Mouse (Mus musculus) adrenal gland (tissue): Measurements from ENCODE around the gene Hs3st3a1.

ENCODE experiments used
- intact Hi-C: fragments of 180-260 bp; cut with DNase I; formaldehyde crosslinking; loops from one replicate; pipeline ENCODE4 v1.15.1; 2025
- long read RNA-seq, 2 experiments: library from polyadenylated mRNA; unstranded; transcript quantifications; one replicate each; pipeline ENCODE4 v2.0.0; 2020; ENCODE audit warnings: borderline replicate concordance in 1 of 2; ENCODE audit not compliant: insufficient replicate concordance in 1 of 2

Gene Hs3st3a1
- long read RNA-seq, experiment 1: 0 reads
- long read RNA-seq, experiment 2: 0 reads

DNA sequence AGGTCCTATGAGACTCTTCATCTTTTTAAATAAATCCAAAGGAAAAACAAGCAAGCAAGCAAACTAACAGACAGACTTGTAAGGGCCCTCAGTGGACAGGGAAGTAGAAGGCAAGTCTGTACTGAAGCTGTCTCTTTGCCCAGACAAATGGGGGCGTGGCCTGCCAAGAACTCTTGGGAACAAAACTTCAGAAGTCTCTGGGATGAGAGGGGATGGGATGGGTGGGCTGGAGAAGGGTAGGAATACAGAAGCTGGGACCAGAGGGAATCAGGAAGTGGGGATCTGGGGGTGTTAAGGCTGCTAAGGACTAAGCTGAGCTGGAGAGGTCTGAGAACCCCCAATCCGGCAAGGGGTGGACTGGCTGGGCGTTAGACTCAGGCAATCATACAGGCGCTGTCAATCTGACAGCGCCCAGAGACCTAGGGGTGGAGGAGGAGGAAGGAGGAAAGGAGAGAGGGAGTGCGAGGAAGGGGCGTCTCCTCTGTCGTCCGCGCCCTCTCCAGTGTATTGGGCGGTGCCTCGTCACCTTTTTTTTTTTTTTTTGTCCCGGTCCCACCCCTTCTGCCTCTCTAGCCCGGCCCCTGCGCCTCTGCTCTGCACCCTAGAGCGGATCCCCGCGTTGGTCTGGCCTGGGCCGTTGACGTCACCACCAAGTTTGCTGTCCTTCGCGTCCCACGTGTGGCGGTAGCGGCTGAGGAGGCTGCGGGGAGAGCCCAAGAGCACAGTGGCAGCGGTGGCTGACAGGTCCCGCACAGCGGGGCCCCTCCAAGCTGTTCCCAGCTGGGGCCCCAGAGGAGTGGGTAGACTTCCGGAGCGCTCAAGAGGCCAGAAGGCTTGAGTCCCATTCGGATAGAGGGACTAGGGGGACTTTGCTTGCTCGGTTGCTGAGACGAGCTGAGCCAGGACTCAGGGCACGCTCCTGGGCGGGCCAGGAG is at the start of gene Hs3st3a1:
Gene Hs3st3a1, plus strand, starts transcription at position 722 of the 935 bp plus-strand sequence.
- intact Hi-C loops: no loop called here

DNA sequence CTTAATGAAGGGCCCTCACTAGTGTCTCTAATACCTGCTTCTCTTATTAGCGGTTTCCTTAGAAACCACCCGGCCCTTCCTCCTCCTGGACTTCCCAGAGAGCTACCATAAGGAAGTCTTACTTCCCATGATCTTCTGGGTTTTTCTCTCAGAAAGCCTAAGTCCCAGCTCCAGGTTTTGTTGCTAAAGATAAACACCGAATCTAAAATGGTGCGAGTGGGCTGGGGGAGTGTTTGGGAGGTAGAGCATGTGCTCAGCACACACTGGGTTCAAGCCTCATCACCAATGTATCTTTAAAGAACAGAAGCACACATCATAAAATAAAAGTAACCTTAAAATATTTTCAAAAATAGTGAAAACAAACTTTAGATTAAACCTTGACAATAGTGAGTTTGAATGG is 48.8 kb upstream of the Hs3st3a1 start:
- intact Hi-C loops: no loop called here

DNA sequence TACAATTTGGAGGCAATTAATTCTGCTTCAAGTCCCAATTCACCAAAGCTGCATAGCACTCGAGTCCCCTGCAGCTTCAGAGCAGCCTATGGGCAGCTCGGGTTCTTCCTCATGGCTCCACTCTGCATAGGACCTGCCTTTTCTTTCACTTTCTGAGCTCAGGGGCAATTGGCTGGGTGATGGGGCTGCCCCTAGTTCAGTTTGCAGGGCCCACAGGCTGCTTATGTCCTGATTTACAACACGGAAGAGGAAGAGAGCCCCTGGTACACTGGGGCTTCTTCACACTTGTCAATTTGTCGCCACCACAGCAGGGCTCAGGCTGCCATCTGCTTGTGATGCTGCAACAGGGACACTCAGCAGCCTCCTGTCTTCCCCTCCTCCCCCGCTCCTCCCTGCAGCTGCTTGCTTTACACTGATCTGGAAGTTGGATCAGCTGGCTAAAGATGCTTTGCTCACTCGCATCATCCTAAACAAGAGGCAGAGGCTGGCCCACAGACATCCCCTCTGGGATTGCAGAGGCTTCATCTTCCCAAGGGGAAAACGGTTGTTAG is 38.7 kb upstream of the Hs3st3a1 start:
- intact Hi-C loops: no loop called here

DNA sequence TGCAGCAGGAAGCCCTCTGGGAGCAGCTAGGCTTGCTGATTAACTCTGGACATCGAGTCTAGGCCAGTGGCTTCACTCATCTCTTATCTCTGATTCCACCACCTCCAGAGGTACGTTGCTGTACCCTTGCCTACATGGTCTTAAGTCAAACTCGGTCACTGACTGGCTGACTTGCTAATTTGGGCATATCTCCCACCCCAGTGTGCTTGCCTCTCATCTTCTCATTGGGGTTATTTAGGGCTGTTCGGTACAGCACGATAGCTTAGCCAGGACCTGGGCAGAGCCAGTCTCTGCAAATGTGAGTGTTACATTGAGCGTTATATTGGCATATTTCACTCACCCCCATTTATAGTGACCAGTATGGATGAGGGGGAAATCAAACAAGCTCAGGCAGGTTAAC is 38.2 kb upstream of the Hs3st3a1 start:
- intact Hi-C loops: no loop called here

DNA sequence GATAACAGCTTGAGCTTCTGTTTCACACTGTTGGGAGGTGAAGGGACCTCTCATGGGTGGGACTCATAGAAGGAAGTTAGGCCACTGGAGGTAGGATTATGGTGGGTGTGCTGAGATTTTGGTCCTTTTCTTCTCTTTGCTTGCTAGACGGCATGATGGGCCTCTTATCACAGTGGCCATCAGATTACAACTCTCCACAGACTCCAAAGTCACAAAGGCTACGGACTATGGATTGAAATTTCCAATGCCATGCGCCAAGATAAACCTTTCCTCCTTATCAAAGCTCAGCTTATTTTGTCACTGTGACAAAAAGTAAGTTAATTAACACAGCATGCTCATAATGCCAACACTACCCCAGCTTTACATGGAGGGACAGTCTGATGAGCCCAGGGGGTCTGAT is 37.5 kb upstream of the Hs3st3a1 start:
- intact Hi-C loops: no loop called here

DNA sequence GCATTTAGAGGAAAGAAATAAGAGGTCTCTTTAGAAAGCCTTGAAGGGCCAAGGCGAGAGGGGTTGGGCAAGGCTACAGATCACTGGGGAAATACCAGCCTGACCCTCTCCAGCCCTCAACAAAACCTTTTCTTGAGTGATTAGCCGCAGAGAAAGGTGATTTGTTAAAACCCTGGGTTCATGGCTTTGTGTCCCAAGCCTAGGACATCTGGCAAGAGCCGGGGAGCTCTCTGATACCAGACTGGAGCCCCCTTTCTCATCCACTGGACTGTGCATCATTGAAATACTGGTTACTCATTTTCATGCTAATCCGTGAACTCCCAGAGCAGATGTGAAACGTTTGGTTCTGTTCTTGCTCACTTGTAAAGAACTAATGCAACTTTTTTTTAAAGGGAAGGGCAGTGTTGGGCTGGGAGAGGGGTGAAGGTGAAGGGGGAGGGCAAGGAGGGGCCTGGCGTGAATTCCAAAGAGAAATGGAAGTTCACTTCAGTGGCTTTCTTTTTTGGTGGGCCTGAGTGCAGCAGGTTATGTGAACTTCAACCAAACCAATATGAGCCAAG is 34.5 kb upstream of the Hs3st3a1 start:
- intact Hi-C loops: no loop called here

DNA sequence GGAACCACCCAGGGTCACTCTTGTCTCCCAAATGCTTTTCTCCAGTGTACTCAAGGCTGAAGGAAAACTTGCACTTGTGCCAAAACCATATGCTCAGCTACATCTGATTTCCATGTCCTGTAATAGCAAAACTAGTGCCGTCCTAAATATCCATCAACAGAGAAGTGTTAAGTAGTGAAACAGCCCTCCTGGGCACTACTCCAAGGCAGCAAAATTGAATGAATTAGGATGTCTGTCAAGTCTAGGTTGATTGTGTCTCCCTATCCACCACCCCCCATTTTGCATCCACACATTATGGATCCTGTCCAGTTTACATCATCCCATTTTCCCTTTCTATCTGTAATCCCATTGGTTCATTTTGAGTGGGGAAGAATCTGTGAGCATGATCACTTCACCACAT is 16.2 kb upstream of the Hs3st3a1 start:
- intact Hi-C loops: no loop called here

DNA sequence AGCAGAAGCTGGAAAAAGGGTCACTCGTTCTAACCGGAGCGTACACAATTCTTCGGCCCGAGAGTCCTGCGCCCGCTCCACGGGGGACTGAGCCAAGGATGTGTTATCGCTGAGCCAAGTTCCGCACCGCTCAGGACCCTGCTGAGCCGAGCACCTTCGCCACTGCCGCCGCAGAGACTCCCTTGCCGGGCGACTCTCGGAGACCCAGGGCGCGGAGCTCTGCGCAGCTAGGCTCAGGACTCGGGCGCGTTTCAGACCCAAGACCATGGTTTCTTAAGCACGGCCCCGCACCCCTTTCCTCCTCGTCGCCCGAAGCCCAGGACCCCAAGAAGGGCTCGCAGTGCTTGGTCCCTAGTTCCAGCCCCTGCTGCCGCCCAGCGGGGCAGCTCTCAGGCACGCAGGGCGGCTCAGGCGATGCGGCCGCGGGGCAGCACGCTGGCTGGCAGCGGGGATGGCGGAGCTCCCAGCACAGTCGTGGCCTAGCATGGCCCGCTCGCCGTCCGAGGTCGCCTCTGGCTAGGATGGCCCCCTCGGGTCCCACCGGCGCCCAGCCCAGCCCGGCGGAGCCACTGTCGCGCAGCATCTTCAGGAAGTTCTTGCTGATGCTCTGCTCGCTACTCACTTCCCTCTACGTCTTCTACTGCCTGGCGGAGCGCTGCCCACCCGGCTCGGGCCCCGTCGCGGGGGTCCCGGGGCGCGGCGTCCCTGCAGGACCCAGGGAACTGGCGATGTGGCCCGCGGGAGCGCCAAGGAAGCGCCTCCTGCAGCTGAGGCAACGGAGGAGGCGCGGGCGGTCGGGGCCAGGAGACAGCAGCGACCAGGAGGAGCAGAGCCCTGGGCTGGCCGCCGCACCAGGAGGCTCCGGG is 647 bp downstream of the Hs3st3a1 start:
- intact Hi-C loops: no loop called here

DNA sequence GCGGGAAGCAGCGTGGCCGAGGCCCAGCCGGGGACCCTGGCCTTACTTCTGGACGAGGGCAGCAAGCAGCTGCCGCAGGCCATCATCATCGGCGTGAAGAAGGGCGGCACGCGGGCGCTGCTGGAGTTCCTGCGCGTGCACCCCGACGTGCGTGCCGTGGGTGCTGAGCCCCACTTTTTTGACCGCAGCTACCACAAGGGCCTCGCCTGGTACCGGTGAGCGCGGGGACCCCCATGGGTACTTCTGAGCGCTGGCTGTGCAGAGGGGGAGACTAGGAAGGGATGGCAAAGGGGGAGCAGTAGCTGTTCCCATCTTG is 1.2 kb downstream of the Hs3st3a1 start, which contains the start of gene F930015N05Rik:
Gene F930015N05Rik, minus strand, starts transcription at position 242 of the 316 bp plus-strand sequence.
- intact Hi-C loops: no loop called here

DNA sequence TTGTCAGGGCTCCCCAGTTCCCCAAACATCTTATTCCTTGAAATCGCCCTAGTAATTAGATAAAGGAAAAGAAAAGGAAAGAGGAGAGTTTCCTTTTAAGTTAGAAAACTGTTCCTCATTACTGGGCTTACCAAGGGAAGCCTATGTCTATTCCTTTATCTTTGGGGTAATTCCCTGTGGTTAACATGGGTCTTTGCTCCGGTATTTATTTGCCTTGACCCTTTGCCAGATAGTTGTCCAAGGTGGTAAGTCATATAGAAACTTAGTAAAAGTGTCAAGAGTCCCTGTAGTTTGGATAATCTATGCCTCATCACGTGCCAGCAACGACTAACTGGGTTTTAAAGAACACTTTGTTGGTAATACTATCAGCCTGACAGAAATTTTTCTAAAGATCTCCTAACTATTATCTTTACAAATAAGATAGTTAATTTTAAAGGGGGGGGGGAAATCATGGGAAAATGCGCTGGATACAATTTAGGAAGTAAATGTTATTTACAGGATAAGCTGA is 1.7 kb downstream of the Hs3st3a1 start:
- intact Hi-C loops: no loop called here

DNA sequence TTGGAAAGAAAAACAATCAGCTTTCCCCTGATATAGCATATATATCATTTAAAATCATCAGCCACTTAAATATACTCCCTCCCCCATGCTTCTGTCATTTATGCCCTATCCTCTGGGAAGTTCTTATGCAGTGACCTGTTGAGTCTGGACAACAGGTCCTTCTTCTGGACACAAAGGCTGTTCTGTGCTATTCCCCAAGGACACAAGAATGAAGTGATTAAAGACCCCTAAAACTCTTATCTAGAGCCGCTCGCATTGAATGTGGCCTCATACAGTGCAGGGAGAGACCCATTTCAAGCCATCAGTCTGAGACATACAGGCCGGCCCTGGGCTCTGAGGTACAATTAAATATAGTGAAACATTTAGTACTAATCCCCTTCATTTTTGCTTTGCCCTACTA is 2.6 kb downstream of the Hs3st3a1 start:
- intact Hi-C loops: no loop called here

DNA sequence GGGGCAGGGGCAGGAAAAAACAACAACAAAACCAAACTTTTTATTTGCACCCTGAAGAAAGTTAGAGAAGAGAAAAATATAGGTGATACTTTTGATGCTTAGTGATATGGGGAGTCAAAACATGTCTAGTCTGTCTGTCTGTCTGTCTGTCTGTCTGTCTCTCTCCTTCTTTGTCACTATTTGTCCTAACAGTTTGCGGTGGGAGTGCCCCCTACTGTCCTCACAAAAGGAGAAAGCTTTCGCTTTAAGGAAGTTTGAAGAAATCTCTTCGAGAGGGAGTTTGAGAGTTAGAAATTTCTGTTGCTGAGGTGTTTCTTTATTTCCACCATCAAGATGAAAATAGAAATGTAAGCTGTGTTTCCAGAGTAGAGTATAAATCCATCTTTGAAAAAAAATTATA is 3.8 kb downstream of the Hs3st3a1 start:
- intact Hi-C loops: no loop called here

DNA sequence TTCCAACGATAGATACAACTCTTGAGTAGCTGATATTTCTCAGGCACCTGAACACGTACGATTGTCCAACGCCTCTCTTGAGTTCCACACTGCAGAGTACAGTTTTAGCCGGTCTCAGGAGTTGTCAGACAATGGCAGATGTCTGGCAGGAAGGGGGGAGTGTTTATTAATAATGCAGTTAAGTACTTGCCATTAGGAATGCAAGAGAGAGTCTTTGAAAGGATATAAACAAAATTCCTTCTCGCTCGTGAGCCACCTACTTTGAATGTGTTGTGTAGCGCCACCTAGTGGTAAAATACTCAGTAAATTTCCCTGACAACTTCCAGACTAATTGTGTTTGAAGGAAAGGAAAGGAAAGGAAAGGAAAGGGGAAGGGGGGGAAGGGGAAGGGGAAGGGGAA is 7.0 kb downstream of the Hs3st3a1 start:
- intact Hi-C loops: loop anchor here (2.0 to 5.0 kb wide), 3 partner anchors 275 to 1035 kb away; no protein-coding TSS in a partner anchor

DNA sequence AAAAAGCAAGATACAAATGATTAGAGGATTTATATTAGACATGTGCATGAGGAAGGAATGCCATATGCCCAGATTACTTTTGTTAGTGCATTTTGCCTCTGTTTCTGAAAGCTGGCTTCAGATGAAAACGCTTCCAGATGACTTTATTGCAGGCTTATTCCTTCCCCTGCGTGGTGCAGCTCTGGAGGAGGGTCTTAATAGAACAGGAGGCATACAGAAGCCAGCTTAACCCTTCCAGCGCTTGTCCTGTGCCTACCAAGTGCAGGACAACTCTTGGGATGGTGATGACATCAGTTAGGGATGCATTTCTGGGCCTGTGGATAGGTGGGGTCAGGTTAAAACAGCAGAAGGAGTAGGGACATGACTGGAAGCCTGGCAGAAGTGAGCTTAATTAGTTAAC is 7.6 kb downstream of the Hs3st3a1 start:
- intact Hi-C loops: loop anchor here (2.0 to 5.0 kb wide), 3 partner anchors 275 to 1035 kb away; no protein-coding TSS in a partner anchor

DNA sequence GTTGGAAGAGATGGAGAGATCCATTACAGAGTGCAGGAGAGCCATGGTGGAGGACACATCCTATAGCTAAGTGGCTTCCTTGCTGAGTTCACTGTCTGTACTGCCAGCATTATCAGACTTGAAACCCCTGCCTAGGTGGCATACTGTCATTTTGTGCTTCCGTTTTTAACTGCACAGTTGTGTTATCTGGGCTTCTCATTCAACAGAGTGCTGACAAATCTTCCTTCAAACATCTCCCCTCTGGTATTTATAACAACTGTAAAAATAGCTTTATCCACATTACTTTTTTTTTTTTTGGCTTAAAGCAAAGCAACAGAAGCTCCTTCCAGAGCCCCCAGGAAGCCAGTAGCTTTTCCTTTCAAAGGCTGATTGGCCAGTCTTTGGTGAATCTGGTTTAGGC is 10.1 kb downstream of the Hs3st3a1 start:
- intact Hi-C loops: no loop called here

DNA sequence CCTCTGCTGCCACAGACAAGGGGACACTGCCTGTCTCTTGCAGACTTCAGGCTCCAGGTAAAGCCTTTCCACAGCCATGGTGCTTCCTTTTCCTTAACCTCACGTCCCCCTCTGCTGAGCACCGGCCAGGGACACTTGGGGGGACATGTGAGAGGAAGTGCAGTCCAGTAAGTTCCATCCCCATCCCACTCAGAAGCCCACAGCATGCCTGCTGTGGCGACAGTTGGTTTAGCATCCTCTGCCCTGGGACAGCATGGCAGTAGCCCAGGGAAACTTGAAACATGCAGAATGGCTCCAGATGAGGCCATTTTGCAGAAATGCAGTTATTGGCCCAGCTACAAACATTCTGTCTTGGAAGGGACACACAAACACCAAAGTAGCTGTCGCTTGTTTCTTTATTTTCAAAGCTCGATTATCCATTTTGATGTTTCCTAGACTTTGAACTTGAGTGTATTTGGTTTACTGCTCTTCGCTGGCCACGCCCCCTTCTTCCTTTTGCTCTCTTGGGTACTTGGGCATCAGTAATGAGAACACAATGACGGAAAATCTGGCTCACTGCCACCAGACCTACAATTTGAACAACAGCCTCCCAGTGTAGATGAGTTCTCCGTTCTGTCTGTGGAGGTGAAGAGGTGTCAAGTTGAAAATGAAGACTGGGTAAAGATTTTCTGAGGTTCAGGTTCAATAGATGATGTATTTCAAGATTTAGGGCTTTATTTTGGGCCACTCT is 13.6 kb downstream of the Hs3st3a1 start:
- intact Hi-C loops: no loop called here

DNA sequence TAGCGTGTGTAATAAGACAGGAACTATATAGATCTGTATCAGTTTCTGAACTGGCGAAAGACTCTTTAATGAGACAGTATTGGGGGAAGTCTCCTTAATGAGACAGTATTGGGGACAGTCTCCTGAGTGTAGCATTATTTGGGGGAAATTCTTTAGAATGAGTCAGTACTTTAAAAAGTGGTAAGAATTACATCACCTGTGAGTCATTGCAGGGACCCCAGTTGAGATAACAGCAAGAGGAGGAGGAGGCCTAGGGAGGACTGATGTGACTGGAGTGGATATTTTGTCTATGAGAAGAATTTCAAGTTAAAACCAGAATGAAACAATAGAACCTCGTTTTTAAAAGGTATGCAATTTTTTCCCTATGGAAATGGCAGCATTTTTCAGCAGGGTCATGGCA is 26.6 kb downstream of the Hs3st3a1 start:
- intact Hi-C loops: no loop called here

DNA sequence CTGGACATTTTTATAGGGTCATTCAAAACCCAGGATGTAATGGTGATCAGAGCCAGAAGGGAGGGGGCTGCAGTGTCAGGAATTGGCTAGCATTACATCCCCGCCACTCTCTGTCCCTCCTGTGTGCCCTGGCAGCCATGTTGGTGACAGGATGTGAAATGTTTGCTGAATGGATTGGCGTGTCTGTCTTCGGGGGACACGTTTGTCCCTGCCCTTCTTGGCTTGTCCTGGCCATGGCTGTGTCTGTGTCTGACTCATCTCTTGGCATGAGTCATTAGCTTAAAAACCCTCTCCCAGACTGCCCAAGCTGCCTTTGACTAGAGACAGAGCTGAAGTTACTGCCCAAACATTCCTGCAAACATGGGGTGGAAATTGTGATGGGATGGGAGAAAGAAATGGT is 33.6 kb downstream of the Hs3st3a1 start:
- intact Hi-C loops: no loop called here

DNA sequence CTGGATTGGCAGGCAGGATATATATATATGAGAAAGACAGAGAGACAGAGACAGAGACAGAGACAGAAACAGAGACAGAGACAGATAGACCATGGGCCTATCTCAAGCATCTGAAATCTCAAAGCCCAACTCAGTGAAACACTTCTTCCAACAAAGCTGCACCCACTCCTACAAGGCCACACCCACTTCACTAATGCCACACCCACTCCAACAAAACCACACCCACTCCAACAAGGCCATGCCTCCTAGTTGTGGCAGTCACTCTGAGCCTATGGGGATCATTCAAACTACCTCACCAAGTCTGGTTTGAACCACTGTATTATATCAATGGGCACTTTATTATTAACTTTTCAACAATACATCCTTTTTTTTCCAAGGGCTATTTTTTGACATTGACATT is 35.6 kb downstream of the Hs3st3a1 start:
- intact Hi-C loops: no loop called here

DNA sequence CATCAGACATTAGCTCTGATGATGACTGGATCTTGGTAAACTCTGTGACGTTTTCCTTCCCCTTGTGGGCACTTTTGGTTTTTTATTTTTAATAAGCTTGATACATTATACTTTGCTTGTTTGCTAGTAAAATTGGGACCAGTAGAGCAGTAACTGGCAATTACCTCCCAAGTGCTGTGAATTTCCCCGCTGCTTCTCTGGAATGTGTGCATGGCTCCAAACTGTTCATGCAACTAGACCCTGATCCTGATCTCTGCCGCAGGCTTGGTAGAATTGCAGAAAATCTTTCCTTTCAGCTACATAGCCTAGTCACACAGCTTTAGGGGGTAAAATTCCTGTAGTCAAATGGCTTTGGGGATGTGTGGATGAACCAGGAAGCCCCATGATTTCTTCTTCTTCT is 38.5 kb downstream of the Hs3st3a1 start:
- intact Hi-C loops: no loop called here

DNA sequence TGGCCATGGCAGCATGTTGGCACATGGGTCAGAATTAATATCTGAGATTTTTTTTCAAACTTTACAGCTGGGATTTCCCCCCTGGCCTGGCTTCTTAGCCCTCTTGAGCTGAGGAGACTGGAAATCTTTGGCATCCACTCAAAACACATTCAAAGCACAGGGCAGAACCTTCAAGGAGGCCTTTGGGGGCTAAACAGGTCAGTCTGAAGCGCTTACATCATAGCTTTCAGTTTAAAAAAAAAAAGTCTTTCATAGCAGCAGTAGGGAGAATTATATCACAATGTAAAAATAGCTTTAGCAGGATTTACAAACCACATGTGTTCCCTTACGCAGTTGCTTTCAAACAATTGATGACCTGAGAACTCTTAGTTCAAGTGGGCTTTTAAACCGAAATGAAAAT is 46.3 kb downstream of the Hs3st3a1 start:
- intact Hi-C loops: no loop called here
